In the genomic region with DNA sequence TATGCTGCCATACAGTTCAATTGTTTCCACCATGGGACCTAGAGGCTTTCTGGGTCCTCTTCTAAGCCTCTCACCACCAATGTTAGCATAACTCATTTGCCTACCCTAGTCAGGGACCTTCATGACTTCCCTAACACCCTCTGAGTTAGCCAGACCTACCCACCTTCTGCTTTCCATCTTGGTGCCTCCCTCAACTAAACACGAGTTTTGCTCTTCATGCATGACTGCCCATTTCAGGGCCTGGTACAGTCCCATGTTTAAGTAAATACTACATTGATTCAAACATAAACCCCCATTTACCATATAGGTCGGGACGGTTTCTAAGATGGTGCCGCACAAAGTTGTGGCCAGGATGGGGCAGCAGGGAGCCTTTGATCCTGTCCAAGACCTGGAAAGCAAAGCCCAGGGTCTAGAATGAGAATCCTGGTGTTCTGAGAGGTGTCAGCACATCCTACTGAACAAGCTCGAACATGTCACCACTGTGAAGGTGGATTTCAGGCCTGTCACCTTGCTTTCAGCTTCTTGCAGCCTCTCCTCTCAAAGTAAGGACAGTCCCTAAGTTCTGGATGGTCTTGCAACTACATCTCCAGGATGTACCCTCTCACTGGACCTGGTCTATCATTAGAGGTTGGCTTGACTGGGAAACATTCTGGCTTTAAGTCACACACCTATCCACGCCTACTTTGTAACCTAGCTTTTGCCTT, we compare ENCODE assay signal across 10 mouse cellular contexts. TPM values are rescaled to one million over a fixed set of nuclear protein-coding genes. Genes with fewer than 3 reads are reported as not detected.
DNase-seq lines count a peak whose midpoint lies in the region; ATAC-seq lines count a peak whose summit lies in the region.
"Had no signal": no experiment of that assay in that cellular context is flagged by ENCODE, and none has a peak within 500 bp of the region (broad histone marks: within the 10 kb centered on the region; RNA-seq: fewer than 3 reads in every experiment).

No protein-coding gene starts in this region.

- H3K27me3 ChIP-seq in forebrain, embryonic 12.5 days: no peaks in the 10 kb centered on the region
- no peaks in the 10 kb centered on the region for H3K27me3 ChIP-seq in forebrain, embryonic 16.5 days (replicated peaks; ENCODE audit: control insufficient read depth, insufficient read depth, low read length)
- no peaks in the 10 kb centered on the region for H3K27me3 ChIP-seq in lung, embryonic 16.5 days (ENCODE audit: control insufficient read depth, insufficient read depth, low read depth, low read length)
- H3K27me3 ChIP-seq in limb, embryonic 11.5 days (ENCODE audit: control insufficient read depth, insufficient read depth, low read length): no peaks in the 10 kb centered on the region
- no peaks in the 10 kb centered on the region for H3K27me3 ChIP-seq in stomach, embryonic 14.5 days (ENCODE audit: control insufficient read depth, insufficient read depth, low read length)

- WGBS in forebrain, embryonic 12.5 days: 85% methylated on average over 6 of the region's 6 CpGs
- 82% methylated on average over 6 of the region's 6 CpGs for WGBS in forebrain, embryonic 16.5 days
- WGBS in lung, embryonic 16.5 days: 80% methylated on average over 6 of the region's 6 CpGs
- 88% methylated on average over 6 of the region's 6 CpGs for WGBS in limb, embryonic 11.5 days
- 78% methylated on average over 6 of the region's 6 CpGs for WGBS in stomach, embryonic 14.5 days

- peak overlapping the region; percentile 98 for H3K4me2 ChIP-seq in forebrain, embryonic 12.5 days
- H3K4me2 ChIP-seq in forebrain, embryonic 16.5 days (ENCODE audit: low read length): no peak overlapping the region; the same call in 1 of the 2 replicates
- peak overlapping the region; percentile 93; the same call in 1 of the 2 replicates for H3K4me2 ChIP-seq in lung, embryonic 16.5 days (ENCODE audit: low read depth, low read length)
- H3K4me2 ChIP-seq in limb, embryonic 11.5 days (ENCODE audit: low read depth, severe bottlenecking): peak overlapping the region; percentile 85; the same call in 1 of the 2 replicates
- peak overlapping the region; percentile 88 for H3K4me2 ChIP-seq in stomach, embryonic 14.5 days (replicated peaks; ENCODE audit: low read depth, low read length)

- no peaks in the 10 kb centered on the region for H3K9me3 ChIP-seq in forebrain, embryonic 12.5 days
- no peaks in the 10 kb centered on the region for H3K9me3 ChIP-seq in forebrain, embryonic 16.5 days (ENCODE audit: control insufficient read depth, low read length)
- no peaks in the 10 kb centered on the region for H3K9me3 ChIP-seq in lung, embryonic 16.5 days (ENCODE audit: control insufficient read depth, low read length)
- no peaks in the 10 kb centered on the region for H3K9me3 ChIP-seq in limb, embryonic 11.5 days (ENCODE audit: control insufficient read depth, low read length)
- no peaks in the 10 kb centered on the region for H3K9me3 ChIP-seq in stomach, embryonic 14.5 days (ENCODE audit: control insufficient read depth, low read depth, low read length)

- no peak overlapping the region for H3K27ac ChIP-seq in forebrain, embryonic 12.5 days
- H3K27ac ChIP-seq in forebrain, embryonic 16.5 days (ENCODE audit: low read length): no peak overlapping the region
- no peak overlapping the region for H3K27ac ChIP-seq in lung, embryonic 16.5 days (ENCODE audit: low read length)
- H3K27ac ChIP-seq in limb, embryonic 11.5 days (replicated peaks; ENCODE audit: low read depth, low read length): no peak overlapping the region
- H3K27ac ChIP-seq in stomach, embryonic 14.5 days (ENCODE audit: low read length): no peak overlapping the region

- no peak overlapping the region for H3K4me3 ChIP-seq in forebrain, embryonic 12.5 days (replicated peaks)
- no peak overlapping the region for H3K4me3 ChIP-seq in forebrain, embryonic 16.5 days (replicated peaks; ENCODE audit: low read length)
- no peak overlapping the region; the same call in 1 of the 2 replicates for H3K4me3 ChIP-seq in lung, embryonic 16.5 days (ENCODE audit: low read length)
- H3K4me3 ChIP-seq in limb, embryonic 11.5 days (ENCODE audit: low read depth, low read length): no peak overlapping the region
- H3K4me3 ChIP-seq in stomach, embryonic 14.5 days (ENCODE audit: low read depth, low read length): peak overlapping the region; percentile 93; the same call in 1 of the 2 replicates

- DNase-seq in lung, postnatal 25 days (ENCODE audit: low spot score): no peak
- no peak for DNase-seq in limb, embryonic 11.5 days (ENCODE audit: low spot score)
- DNase-seq in cerebellum, postnatal 25 days: no peak
- DNase-seq in lung, adult 18-20 months: no peak
- DNase-seq: cerebellum, postnatal 36 days; heart, adult 11 months had no signal

- peaks cover 38% of the 10 kb centered on the region for H3K4me1 ChIP-seq in forebrain, embryonic 12.5 days
- peaks cover 28% of the 10 kb centered on the region for H3K4me1 ChIP-seq in forebrain, embryonic 16.5 days (replicated peaks; ENCODE audit: control insufficient read depth, insufficient read depth, low read length)
- H3K4me1 ChIP-seq in lung, embryonic 16.5 days (replicated peaks; ENCODE audit: control insufficient read depth, insufficient read depth, low read length): peaks cover 14% of the 10 kb centered on the region
- peaks cover 11% of the 10 kb centered on the region for H3K4me1 ChIP-seq in limb, embryonic 11.5 days (ENCODE audit: control insufficient read depth, insufficient read depth, low read length)
- H3K4me1 ChIP-seq in stomach, embryonic 14.5 days (ENCODE audit: control insufficient read depth, insufficient read depth, low read length): peaks cover 19% of the 10 kb centered on the region

- peaks cover 53% of the 10 kb centered on the region for H3K36me3 ChIP-seq in forebrain, embryonic 12.5 days (replicated peaks)
- peaks cover 23% of the 10 kb centered on the region for H3K36me3 ChIP-seq in forebrain, embryonic 16.5 days (ENCODE audit: control insufficient read depth, insufficient read depth)
- H3K36me3 ChIP-seq in lung, embryonic 16.5 days (ENCODE audit: control insufficient read depth, insufficient read depth, low read length): peaks cover 31% of the 10 kb centered on the region
- peaks cover 28% of the 10 kb centered on the region for H3K36me3 ChIP-seq in limb, embryonic 11.5 days (ENCODE audit: control insufficient read depth, insufficient read depth, low read length)
- peaks cover 47% of the 10 kb centered on the region for H3K36me3 ChIP-seq in stomach, embryonic 14.5 days (ENCODE audit: control insufficient read depth, insufficient read depth, low read length)

- no peak overlapping the region for H3K9ac ChIP-seq in forebrain, embryonic 12.5 days
- H3K9ac ChIP-seq in forebrain, embryonic 16.5 days (replicated peaks; ENCODE audit: low read depth, low read length): no peak overlapping the region
- H3K9ac ChIP-seq in lung, embryonic 16.5 days (ENCODE audit: low read length): no peak overlapping the region
- no peak overlapping the region; the same call in 1 of the 2 replicates for H3K9ac ChIP-seq in limb, embryonic 11.5 days (ENCODE audit: low read length)
- no peak overlapping the region for H3K9ac ChIP-seq in stomach, embryonic 14.5 days (replicated peaks; ENCODE audit: low read depth, low read length)

- no peak for ATAC-seq in forebrain, embryonic 12.5 days (ENCODE audit: low FRiP score)
- ATAC-seq in forebrain, embryonic 16.5 days: no peak
- ATAC-seq in lung, embryonic 16.5 days (ENCODE audit: low read depth): no peak
- ATAC-seq in limb, embryonic 11.5 days (ENCODE audit: insufficient number of reproducible peaks, low FRiP score, low TSS enrichment, low read depth): no peak
- ATAC-seq in stomach, embryonic 14.5 days (ENCODE audit: insufficient number of reproducible peaks, insufficient read depth, low FRiP score, low read depth): no peak

RNA-seq across cellular contexts. Expression of gene Timm29, which starts 1.2 kb away (rescaled TPM):
- 54.5 and 55.9 TPM in 2 replicates for polyA plus RNA-seq in forebrain, embryonic 12.5 days (2016; fragmentation: Nextera tagmentation; extraction: Ambion mirVana)
- polyA plus RNA-seq in forebrain, embryonic 16.5 days (2015; fragmentation: Nextera tagmentation; extraction: Ambion mirVana): 58.2 and 58.4 TPM in 2 replicates
- polyA plus RNA-seq in lung, embryonic 16.5 days (2015; fragmentation: Nextera tagmentation; extraction: Ambion mirVana): 22.2 and 24.2 TPM in 2 replicates
- 44.1 and 44.9 TPM in 2 replicates for polyA plus RNA-seq in limb, embryonic 11.5 days (2014; fragmentation: Nextera tagmentation; extraction: Ambion mirVana)
- polyA plus RNA-seq in stomach, embryonic 14.5 days (2014; fragmentation: Nextera tagmentation; extraction: Ambion mirVana): 29.4 and 33.4 TPM in 2 replicates

RNA-seq across cellular contexts. Expression of gene Yipf2, which starts 1.3 kb away (rescaled TPM):
- 17.3 TPM in 2 replicates for polyA plus RNA-seq in forebrain, embryonic 12.5 days (2016; fragmentation: Nextera tagmentation; extraction: Ambion mirVana)
- 22.7 and 24.8 TPM in 2 replicates for polyA plus RNA-seq in forebrain, embryonic 16.5 days (2015; fragmentation: Nextera tagmentation; extraction: Ambion mirVana)
- 30.0 and 38.8 TPM in 2 replicates for polyA plus RNA-seq in lung, embryonic 16.5 days (2015; fragmentation: Nextera tagmentation; extraction: Ambion mirVana)
- polyA plus RNA-seq in limb, embryonic 11.5 days (2014; fragmentation: Nextera tagmentation; extraction: Ambion mirVana): 14.0 and 18.0 TPM in 2 replicates
- 26.9 and 27.5 TPM in 2 replicates for polyA plus RNA-seq in stomach, embryonic 14.5 days (2014; fragmentation: Nextera tagmentation; extraction: Ambion mirVana)

RNA-seq across cellular contexts. Expression of gene Smarca4, which starts 24.7 kb away (rescaled TPM):
- polyA plus RNA-seq in forebrain, embryonic 12.5 days (2016; fragmentation: Nextera tagmentation; extraction: Ambion mirVana): 184 and 203 TPM in 2 replicates
- 162 and 165 TPM in 2 replicates for polyA plus RNA-seq in forebrain, embryonic 16.5 days (2015; fragmentation: Nextera tagmentation; extraction: Ambion mirVana)
- polyA plus RNA-seq in lung, embryonic 16.5 days (2015; fragmentation: Nextera tagmentation; extraction: Ambion mirVana): 68.3 and 74.0 TPM in 2 replicates
- polyA plus RNA-seq in limb, embryonic 11.5 days (2014; fragmentation: Nextera tagmentation; extraction: Ambion mirVana): 143 and 155 TPM in 2 replicates
- polyA plus RNA-seq in stomach, embryonic 14.5 days (2014; fragmentation: Nextera tagmentation; extraction: Ambion mirVana): 91.8 and 95.0 TPM in 2 replicates

RNA-seq across cellular contexts. Expression of gene Carm1, which starts 44.6 kb away (rescaled TPM):
- 54.7 and 62.5 TPM in 2 replicates for polyA plus RNA-seq in forebrain, embryonic 12.5 days (2016; fragmentation: Nextera tagmentation; extraction: Ambion mirVana)
- polyA plus RNA-seq in forebrain, embryonic 16.5 days (2015; fragmentation: Nextera tagmentation; extraction: Ambion mirVana): 26.5 and 27.8 TPM in 2 replicates
- polyA plus RNA-seq in lung, embryonic 16.5 days (2015; fragmentation: Nextera tagmentation; extraction: Ambion mirVana): 17.1 and 20.8 TPM in 2 replicates
- 78.9 and 93.7 TPM in 2 replicates for polyA plus RNA-seq in limb, embryonic 11.5 days (2014; fragmentation: Nextera tagmentation; extraction: Ambion mirVana)
- polyA plus RNA-seq in stomach, embryonic 14.5 days (2014; fragmentation: Nextera tagmentation; extraction: Ambion mirVana): 39.7 and 42.7 TPM in 2 replicates
